Mouse (Mus musculus): Measurements from ENCODE around the gene Cutal.
"Not testable (repeated sequence)": the region's sequence is repeated elsewhere in the genome, so short reads cannot be mapped to it uniquely, and the experiment has no call there.

Gene Cutal

DNA sequence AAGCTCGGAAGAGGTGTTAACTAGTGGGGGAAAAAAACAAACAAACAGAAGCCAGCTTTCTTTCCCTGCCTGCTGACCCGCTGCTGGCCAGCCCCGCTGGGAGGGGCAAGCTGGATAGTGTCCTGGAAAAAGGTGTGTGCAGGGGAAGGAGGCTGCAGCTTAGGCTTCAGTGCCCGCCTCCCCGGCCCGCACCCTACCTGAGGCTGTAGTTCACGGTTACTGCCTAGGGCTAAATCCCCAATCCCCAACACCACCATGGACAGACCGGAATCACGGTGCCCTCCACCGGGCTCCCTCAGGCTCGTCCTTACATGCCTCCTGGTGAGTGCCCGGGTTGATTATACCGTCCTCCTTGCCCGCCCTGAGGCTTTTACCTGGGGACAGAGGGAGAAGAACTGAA lies at the start of gene Cutal:
Gene Cutal, plus strand, starts transcription at position 126 of the 400 bp plus-strand sequence.
- ChIA-PET CTCF (interaction anchor here in 1 of 4 experiments (0.7 kb wide), 1 partner anchor 23 kb away, joined by 4 read pairs; no protein-coding TSS in a partner anchor), POLR2A (interaction anchor here in 3 of 4 experiments (0.5 to 2.2 kb wide), 11 partner anchors 10 to 1292 kb away, joined by 3 to 7 read pairs (median 3); partner anchors contain the start of gene Rabepk (in 1 of the 3))

DNA sequence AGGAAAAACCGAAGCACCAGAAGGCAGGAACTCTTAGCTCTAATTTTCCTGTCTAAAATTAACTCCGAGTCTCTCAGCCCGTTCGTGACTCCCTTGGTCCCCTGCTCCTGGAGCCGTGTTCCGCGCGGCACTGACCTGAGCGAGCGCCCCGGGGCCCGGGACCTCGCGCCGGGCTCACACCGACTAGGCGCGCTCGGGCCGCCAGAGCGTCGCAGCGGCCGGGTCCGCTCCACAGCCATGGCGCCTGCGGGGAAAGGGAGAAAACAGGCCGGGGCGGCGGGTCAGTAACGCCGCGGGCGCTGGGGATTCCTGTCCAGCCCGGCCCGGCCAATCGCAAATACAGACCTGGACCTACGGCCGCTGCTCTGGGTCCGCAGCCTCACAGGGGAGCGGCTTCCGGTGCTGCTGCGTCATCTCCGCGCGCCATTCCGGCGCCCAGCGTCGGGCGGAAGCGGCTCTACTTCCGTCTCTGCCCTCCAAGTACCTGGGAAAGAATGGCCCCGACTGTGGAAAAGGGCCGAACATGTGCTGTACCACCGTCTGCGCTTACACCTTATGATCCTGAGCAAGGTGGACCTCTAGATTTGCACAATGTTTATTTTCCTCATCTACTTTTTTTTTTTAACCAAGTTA lies 48.3 kb upstream of the Cutal start, which contains the start of gene Fbxw2:
Gene Fbxw2, minus strand, starts transcription at position 485 of the 633 bp plus-strand sequence.
- ChIA-PET CTCF (interaction anchor here in 3 of 4 experiments (0.7 to 2.8 kb wide), 9 partner anchors 10 to 511 kb away, joined by 3 to 11 read pairs (median 5); partner anchors contain the start of genes Cntrl (in 1 of the 3), Rabepk (in 1 of the 3) and Stom (in 1 of the 3)), POLR2A (interaction anchor here (0.6 to 7.2 kb wide), 39 partner anchors 9 to 697 kb away, joined by 3 to 74 read pairs (median 4); partner anchors contain the start of genes Hspa5 (in 3 of the 4), Cntrl (in 2 of the 4), Rabepk (in 2 of the 4) and Traf1 (in 1 of the 4))

DNA sequence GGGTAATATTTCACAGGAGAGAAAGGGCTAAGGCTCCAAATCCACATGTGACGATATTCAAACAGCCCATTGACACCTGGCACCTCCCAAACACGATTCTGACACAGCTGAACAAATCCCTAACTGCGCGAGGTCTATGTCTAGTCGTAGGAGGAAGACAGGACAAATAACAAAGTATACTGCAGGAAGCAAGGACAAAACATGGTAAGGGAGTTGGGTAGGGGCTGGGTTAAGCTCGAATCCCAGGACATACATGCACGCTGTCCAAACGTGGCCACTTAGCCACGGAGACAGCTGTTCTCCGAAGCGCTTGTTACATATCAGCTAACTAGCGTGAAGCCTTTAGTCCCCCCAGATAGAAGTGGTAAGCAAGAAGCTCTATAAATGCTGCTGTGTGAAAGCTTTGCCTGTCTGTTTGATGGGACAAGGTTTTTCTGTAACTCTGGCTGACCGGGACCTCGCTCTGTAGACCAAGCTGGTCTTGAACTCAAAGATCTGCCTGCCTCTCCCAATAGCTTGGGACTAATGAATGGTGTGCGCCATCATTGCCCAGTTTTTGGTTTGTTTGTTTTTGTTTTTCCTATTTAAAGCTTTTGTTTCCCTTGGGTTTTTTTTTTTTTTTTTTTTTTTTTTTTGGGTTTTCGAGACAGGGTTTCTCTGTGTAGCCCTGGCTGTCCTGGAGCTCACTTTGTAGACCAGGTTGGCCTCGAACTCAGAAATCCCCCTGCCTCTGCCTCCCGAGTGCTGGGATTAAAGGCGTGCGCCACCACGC lies 47.5 kb upstream of the Cutal start:
- ChIA-PET POLR2A (interaction anchor here (0.6 to 7.2 kb wide), 56 partner anchors 9 to 698 kb away, joined by 3 to 74 read pairs (median 3); partner anchors contain the start of genes Hspa5 (in 3 of the 4), Cntrl (in 2 of the 4), Rabepk (in 2 of the 4) and Traf1 (in 1 of the 4)), CTCF (interaction anchor here (0.6 to 2.8 kb wide), 17 partner anchors 9 to 510 kb away, joined by 3 to 11 read pairs (median 4); partner anchors contain the start of genes Cntrl (in 1 of the 4), Rabepk (in 1 of the 4) and Stom (in 1 of the 4))

DNA sequence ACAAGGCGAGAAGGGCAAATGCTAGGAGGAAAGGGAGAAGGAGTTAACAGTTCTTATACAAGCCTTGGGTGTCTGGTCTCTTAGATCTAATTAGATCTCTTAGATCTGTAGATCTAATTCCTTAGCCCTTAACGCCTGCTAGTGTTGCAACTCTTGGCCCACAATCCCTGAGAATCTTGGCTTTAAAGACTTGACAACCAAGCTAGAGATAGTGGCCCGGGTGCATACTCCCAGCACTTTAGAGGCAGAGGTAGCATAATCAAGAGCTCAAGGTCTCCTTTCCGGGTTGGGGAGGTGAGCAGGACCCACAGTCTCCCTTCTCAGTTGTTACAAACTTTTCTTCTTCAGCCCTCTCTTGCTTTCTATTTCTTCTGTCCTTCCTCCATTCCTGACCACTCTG lies 46.6 kb upstream of the Cutal start:
- POLR2A ChIA-PET: interaction anchor here in 3 of 4 experiments (0.6 to 7.2 kb wide), 33 partner anchors 9 to 421 kb away, joined by 3 to 74 read pairs (median 4); partner anchors contain the start of genes Hspa5 (in 3 of the 3), Cntrl (in 2 of the 3), Rabepk (in 2 of the 3) and Traf1 (in 1 of the 3)
- CTCF ChIA-PET: interaction anchor here in 2 of 4 experiments (1.0 to 2.8 kb wide), 9 partner anchors 8 to 509 kb away, joined by 3 to 11 read pairs (median 5); partner anchors contain the start of genes Cntrl (in 1 of the 2), Rabepk (in 1 of the 2) and Stom (in 1 of the 2)

DNA sequence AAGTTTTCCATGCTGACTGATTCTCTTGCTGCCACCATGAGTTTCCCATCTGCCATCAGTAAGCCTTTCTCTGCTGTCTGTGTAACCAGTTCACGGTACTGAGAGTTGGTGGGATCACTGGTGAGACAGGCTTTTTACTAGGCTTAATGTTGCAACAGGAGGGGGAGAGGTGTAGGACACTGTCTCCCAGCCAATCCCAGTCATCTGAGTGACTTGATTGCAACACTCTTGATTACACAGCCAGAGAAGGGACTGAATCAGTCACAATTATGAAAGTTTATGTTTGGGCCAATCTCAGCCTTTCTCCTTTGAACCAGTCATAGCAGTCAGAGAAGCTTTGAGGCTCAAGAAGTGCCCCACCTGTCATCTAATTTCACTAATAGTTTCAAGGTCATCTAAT lies 46.2 kb upstream of the Cutal start:
- CTCF ChIA-PET: interaction anchor here in 2 of 4 experiments (1.0 to 2.8 kb wide), 4 partner anchors 13 to 280 kb away, joined by 3 to 11 read pairs (median 8); partner anchors contain the start of gene Cntrl (in 1 of the 2)
- POLR2A ChIA-PET: interaction anchor here in 3 of 4 experiments (0.6 to 7.2 kb wide), 20 partner anchors 8 to 304 kb away, joined by 3 to 74 read pairs (median 5); partner anchors contain the start of genes Hspa5 (in 2 of the 3), Cntrl (in 1 of the 3) and Rabepk (in 1 of the 3)

DNA sequence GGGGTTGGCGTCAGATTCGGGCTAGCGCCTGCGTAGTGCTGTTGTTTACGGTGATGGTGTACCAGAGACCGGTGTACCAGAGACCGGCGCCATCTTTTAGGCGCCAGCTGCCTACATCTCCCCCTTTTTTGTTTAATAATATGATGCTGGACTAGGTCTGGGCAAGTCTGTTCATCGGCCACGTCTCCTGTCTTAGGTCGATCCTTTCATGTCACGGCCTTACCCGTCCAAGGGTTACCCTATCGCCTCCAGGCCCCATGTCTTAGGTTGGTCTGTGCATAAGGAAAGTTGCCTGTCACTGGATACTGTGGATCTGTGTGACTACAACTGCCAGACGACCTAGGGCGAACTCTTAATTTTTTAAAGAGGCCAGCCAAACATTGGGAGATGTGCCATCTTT lies 44.1 kb upstream of the Cutal start:
- POLR2A ChIA-PET: interaction anchor here in 2 of 4 experiments (1.1 to 7.2 kb wide), 4 partner anchors 14 to 75 kb away, joined by 3 to 74 read pairs (median 36); partner anchors contain the start of genes Hspa5 (in 1 of the 2) and Rabepk (in 1 of the 2)
- CTCF ChIA-PET: not testable (repeated sequence)

DNA sequence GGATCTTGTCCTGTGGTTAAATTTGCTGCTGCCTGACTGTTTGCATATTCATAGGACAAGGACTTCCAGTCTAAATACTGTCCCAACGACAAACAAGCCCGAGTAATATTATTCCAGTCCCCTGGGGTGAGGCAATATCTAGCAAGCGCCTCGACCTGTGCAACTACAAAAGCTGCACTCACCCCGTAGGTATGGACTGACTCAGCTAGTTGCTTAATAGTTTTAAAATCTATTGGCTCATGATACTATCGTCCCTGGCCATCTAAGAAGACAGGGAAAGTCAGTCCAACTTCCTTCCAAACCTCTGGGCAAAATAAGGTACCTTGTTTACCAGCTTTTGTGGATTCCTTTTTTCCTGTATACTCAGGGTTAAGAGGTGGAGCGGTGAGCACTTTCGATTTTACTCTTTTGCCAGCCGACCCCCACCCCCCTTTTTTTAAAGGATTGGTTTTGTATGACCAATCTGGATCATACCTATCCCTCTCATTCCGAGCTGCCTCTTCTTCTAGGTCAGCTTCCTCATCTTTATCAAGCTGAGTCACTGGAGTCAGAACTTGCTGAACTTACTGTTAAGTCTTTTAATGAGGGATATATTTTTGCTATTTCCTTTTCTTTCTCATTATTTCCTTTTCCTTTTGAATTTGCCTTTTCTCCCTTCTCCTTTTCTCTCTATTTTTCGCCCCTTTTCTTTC lies 41.3 kb upstream of the Cutal start, which contains the start of gene Gm34653:
Gene Gm34653, plus strand, starts transcription at position 242 of the 692 bp plus-strand sequence.
- CTCF ChIA-PET: not testable (repeated sequence)
- POLR2A ChIA-PET: interaction anchor here in 2 of 4 experiments (1.2 to 4.8 kb wide), 5 partner anchors 17 to 87 kb away, joined by 3 to 20 read pairs (median 3); no protein-coding TSS in a partner anchor

DNA sequence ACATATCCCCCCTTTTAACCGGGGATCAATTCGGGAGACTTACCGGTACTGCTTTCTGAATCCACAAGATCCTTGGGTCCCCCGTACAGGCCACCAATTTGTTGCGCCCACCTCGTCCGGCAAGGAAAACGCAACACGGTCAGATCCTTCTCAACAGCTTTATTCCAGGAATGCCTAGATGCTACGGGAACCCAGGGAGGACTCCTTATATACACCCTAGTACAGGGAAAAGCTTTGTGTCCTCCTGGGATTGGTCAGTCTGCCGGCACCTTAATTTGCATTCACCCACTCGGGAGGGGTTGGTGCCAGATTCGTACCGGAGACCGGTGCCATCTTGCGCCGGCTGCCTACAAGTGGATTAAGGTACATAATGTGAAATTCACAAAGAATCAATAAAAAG lies 40.6 kb upstream of the Cutal start:
- POLR2A ChIA-PET: interaction anchor here in 2 of 4 experiments (0.6 to 4.8 kb wide), 7 partner anchors 12 to 86 kb away, joined by 3 to 20 read pairs (median 3); no protein-coding TSS in a partner anchor
- CTCF ChIA-PET: no interaction called here

DNA sequence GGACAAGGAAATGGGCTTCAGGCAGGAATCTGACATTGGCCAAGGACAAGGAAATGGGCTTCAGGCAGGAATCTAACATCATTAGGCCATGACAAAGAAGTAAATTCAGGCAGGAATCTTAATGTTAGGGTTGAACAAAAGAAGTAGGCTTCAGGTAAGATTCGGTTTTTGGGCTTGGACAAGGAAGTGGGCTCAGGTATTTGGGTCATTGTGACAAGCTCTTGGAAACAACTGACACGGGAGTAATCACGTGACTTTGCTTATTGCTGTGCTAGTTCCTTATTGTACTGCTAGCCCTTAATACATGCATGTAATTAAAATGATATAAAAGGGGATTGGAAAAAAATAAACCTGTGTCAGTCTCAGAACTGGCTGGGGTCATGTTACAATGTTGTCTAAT lies 38.5 kb upstream of the Cutal start:
- CTCF ChIA-PET: interaction anchor here in 2 of 4 experiments (0.7 to 2.2 kb wide), 5 partner anchors 9 to 273 kb away, joined by 3 to 5 read pairs (median 4); partner anchors contain the start of genes Cntrl (in 1 of the 2) and Fbxw2 (in 1 of the 2)
- POLR2A ChIA-PET: interaction anchor here (0.7 to 4.8 kb wide), 34 partner anchors 8 to 311 kb away, joined by 3 to 29 read pairs (median 4); partner anchors contain the start of genes Fbxw2 (in 3 of the 4), Hspa5 (in 2 of the 4), Cutal (in 1 of the 4) and Psmd5 (in 1 of the 4)

DNA sequence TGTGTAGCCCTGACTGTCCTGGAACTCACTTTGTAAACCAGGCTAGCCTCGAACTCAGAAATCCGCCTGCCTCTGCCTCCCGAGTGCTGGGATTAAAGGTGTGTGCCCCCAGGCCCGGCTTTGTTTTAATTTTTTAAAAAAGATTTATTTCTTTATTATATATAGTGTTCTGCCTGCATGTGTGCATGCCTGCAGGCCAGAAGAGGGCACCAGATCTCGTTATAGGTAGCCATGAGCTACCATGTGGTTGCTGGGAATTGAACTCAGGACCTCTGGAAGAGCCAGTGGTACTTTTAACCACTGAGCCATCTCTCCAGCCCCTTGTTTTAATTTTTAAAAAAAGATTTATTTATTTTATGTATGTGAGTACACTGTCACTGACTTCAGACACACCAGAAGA lies 34.1 kb upstream of the Cutal start:
- ChIA-PET POLR2A (interaction anchor here in 3 of 4 experiments (0.9 to 1.6 kb wide), 6 partner anchors 41 to 292 kb away, joined by 3 to 8 read pairs (median 4); partner anchors contain the start of genes Cntrl (in 2 of the 3), Hspa5 (in 1 of the 3) and Rabepk (in 1 of the 3)), CTCF (interaction anchor here (0.6 to 1.6 kb wide), 8 partner anchors 11 to 896 kb away, joined by 3 to 8 read pairs (median 3); partner anchors contain the start of genes Fbxw2 (in 1 of the 4) and Traf1 (in 1 of the 4))

DNA sequence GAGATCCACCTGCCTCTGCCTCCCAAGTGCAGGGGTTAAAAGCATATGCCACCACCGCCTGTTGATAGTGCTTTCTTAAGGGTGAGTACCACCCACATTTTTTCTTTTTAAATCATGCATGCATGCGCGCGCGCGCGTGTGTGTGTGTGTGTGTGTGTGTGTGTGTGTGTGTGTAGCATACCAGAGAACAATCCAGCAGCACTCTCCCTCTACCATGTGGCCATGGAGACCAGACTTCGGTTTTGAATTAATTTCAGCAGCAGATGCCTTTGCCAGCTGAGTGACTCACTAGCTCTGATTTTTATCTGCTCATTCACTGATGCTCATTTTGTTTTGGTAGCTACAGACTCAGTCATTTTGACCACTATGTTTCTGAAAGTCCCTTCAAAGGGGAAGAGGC lies 32.5 kb upstream of the Cutal start:
- ChIA-PET POLR2A (interaction anchor here in 3 of 4 experiments (0.7 to 2.3 kb wide), 8 partner anchors 14 to 87 kb away, joined by 3 to 7 read pairs (median 4); partner anchors contain the start of gene Hspa5 (in 2 of the 3)), CTCF (interaction anchor here in 3 of 4 experiments (0.6 to 1.6 kb wide), 7 partner anchors 13 to 267 kb away, joined by 3 to 6 read pairs (median 3); partner anchors contain the start of gene Cntrl (in 1 of the 3))

DNA sequence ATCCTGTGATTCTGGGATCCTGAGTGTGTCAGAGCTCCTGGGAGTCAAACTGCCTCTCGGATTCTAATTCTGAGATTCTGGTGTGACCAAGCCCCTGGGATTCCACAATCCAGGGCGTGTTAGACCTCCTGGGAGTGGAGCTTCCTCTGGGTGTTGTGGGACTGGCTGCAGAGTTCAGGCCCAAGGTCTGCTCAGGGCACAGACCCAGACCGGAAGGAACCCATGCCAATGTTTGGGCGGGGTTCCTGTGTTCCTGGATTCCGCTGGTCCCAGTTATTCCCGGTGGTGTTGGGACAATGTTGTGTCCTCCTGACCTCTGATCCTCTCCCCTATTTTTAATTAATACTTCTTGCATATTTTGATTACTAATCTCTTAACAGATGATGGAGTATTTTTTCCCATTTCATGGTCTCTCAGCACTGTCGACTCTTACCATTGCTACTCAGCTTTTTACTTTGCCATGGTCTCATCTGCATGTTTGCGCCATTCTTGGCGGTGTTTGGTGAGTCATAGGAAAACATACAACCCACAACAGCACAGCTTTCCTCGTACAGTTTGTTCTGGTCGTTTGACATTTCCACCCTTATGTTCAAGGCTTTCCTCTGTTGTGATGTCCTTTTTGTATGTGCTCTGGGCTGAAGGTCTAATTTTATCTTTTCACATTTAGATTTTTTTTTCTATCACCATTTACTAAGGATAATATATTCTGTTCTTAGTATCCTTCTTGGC lies 30.8 kb upstream of the Cutal start:
- ChIA-PET CTCF (interaction anchor here in 2 of 4 experiments (0.6 to 1.3 kb wide), 3 partner anchors 12 to 38 kb away, joined by 3 to 4 read pairs (median 4); no protein-coding TSS in a partner anchor), POLR2A (interaction anchor here (0.6 to 3.5 kb wide), 17 partner anchors 8 to 265 kb away, joined by 3 to 18 read pairs (median 4); partner anchors contain the start of genes Hspa5 (in 3 of the 4), Cntrl (in 1 of the 4) and Fbxw2 (in 1 of the 4))

DNA sequence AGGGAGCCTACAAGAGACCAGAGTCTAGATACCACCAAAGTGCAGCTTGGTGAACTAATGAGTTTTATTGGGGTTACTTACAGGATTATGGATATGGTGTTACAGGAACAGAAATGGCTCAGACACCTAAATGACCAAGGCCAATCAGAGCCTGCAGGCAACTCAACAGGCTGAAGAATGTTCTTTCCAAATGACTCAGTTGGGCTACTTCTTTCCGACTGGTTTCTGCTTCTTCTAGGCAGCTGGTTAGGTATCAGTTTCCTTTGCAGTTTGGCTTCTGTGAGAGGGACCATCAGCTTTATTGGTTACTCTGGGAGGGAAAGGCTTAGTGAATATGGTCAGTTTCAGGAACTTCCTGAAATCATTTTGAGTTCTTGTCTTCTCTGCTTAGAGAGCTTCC lies 26.5 kb upstream of the Cutal start:
- POLR2A ChIA-PET: interaction anchor here in 2 of 4 experiments (1.2 to 2.4 kb wide), 4 partner anchors 8 to 76 kb away, joined by 3 to 10 read pairs (median 5); partner anchors contain the start of gene Hspa5 (in 1 of the 2)
- CTCF ChIA-PET: interaction anchor here in 1 of 4 experiments (0.6 to 1.7 kb wide), 2 partner anchors 12 to 64 kb away, joined by 3 read pairs; no protein-coding TSS in a partner anchor

DNA sequence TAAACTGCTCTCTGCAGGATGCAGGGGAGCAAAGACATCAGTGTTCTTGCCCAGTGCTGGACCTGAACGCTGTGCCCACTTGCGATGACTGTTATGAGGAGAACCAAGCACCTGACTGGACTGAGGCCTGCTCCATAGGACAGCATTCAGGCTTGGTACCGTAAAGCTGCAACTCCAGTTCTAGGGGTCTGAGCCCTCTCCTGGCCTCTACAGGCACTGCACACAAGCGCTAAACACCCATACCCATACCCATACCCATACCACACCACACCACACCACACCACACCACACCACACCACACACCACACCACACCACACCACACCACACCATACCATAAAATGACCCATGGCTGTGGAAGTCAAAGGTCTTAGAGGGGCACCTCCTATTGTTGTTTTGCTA lies 18.9 kb upstream of the Cutal start:
- ChIA-PET POLR2A (interaction anchor here in 3 of 4 experiments (0.8 to 3.4 kb wide), 17 partner anchors 8 to 84 kb away, joined by 3 to 23 read pairs (median 4); partner anchors contain the start of genes Cutal (in 1 of the 3), Hspa5 (in 1 of the 3) and Psmd5 (in 1 of the 3)), CTCF (interaction anchor here (0.5 to 2.2 kb wide), 14 partner anchors 12 to 542 kb away, joined by 3 to 8 read pairs (median 4); partner anchors contain the start of gene Fbxw2 (in 1 of the 4))

DNA sequence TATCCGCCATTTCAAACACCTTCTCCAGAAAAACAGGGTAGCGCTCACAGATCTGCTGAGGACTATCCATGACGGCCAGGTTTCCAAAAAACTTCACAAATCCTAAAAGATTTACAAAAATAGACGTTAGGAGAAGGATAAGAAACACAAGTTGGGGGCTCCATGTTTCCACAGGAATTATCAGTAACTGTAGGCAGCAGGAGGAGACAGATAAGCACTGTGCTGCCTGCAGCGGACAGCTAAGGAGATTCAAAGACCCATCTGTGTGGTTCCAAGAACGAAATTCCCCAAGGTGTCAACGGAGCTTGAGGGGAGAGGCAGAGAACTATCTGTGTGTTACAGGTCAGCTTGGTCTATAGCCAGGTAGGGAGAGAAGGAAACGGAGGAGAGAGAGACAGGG lies 16.5 kb upstream of the Cutal start:
- ChIA-PET CTCF (no interaction called here), POLR2A (interaction anchor here in 1 of 4 experiments (1.3 to 3.4 kb wide), 2 partner anchors 8 to 13 kb away, joined by 5 to 23 read pairs; no protein-coding TSS in a partner anchor)
